Mouse (Mus musculus): ENCODE results near the gene Lpar1. TPM values are rescaled to one million over a fixed set of nuclear protein-coding genes. Genes with fewer than 3 reads are reported as not detected.
A peak's percentile ranks its signal among the peaks of the same experiment; 100 is the strongest.

Lpar1 gene
- total RNA-seq, 4 experiments from 2014 or later: 19.7 to 27.2 (median 22.5) TPM

DNA sequence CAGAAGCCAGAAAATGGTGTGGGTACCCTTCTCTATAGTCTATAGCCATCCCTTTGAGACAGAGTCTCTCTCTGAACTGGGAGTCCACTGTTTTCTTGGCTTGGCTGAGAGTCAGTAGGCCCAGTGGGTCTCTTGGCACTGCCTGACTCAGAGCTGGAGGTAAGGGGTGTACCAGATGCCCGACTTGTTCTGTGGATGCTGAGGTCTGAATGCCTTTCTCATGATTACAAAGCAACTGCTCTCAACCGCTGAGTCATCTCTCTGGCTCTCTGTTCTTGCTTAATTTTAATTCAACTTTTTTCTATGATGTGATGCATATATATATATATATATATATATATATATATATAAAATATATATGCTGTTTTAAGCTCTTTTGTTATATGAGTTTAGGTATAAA is 91.1 kb downstream of the Lpar1 start:
- DNase-seq (ENCODE audit: low spot score in 2 of 2): peak in 1 of 2 experiments; percentile 40

DNA sequence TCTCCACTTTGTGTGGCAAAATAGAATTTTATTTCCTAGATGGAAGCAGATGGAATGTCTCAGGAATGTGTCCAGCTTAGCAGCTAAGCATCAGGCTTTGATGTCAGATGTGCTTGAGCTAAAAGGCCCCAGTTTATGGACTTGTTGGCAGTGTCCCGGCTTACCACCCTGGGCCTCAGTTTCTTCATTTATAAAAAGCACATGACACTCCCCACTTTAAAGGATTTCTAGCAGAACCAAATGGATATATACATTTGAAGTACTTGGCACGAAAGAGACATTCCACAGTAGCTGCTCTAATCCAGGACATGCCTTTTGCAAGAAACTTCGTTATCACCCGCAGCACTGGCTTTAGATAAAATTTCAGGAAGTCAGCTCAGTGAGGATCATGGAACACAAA is 100.4 kb downstream of the Lpar1 start:
- DNase-seq (ENCODE audit: low spot score in 2 of 2): no peak

DNA sequence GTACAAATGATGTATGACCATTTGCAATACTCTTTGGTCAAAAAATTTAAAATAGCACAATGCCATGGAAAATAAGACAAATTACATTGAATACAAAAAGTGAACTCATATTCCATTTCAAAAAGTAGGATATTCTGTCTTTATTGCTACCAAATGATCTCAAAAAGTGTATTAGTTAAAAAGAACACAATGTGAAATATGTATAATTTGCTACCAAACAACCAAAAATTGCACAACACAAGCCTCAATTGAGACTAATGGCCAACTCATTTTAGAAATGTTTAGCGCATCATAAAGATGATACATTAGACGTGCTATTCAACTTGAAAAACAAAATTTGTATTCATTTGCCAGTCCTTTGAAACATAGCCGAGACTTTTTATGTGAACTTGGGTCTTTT is 104.9 kb downstream of the Lpar1 start:
- DNase-seq (ENCODE audit: low spot score in 2 of 2): no peak

DNA sequence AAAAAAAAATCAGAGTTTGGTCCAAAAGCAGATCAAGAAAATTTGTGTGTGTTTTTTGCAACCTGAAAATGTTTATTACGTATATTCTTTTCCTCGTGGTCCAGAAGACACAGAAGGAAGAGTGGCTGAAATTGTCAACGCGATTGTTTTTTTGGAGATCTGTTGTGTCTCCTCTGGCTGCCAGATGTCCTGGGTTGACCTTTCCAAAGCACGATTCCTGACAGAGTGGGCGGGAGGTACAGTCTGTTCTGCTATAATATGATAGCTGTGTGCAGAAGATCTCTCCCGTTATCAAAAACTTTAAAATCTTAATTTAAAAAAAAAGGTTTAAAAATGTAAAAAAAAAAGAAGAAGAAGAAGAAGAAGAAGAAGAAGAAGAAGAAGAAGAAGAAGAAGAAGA is 105.9 kb downstream of the Lpar1 start:
- DNase-seq (ENCODE audit: low spot score in 2 of 2): peak in 1 of 2 experiments; percentile 41

DNA sequence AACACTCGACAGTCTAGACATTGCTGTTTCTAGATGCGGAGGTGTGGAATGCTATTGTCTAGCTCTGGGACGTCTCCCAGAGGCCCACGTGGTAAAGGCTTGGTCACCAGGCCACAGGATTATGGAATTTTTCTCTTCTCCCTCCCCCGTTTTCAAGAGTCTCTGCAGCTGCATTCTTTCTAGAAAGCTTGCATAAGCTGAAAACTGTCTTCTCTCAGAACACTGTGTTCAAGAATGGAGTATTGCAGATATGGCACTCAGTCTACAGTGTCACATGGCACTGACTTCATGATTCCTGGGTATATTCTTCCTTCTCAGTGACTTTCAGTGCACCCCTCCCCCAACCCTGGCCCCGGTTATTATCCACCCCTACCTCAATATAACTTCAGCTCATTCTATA is 107.9 kb downstream of the Lpar1 start:
- DNase-seq (ENCODE audit: low spot score in 2 of 2): no peak

DNA sequence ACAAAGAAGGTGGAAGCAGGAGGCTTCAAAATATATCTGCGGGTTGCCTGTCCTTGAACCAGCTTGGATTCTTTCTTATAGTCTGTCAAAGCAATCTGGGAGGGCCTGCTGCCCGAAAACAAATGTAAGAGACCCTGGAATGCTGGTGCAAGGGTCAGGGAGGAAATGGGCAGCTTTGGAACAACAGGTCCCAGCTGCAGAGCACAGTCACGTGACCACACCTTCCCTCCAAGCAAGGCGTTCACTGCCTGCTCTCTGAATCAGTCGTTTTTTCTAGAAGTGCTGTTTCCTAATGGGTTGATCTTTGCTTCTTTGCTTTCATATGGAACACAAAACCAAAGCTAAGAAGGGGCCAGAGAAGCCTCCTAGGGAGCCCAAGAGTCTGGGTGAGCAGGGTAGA is 111.4 kb downstream of the Lpar1 start:
- no peak for DNase-seq (ENCODE audit: low spot score in 2 of 2)

DNA sequence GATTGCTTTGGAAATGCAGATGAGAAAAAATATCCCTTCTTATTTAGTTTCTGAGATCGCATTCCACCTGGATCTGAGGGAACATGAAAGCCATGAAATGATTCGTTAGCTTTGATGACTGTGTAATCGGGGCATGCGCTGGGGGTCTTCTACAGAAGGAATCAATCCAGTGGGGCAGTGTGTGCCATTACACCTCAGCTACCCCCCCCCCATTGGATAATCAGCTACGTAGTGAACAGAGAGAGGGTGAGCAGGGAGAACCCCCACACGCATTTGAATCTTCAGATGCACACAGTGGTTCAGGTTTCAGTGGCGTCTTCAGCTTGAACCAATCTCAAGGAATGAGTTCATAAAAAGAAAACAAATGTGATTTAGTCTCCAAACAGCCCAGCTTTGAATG is 115.0 kb downstream of the Lpar1 start:
- no peak for DNase-seq (ENCODE audit: low spot score in 2 of 2)

DNA sequence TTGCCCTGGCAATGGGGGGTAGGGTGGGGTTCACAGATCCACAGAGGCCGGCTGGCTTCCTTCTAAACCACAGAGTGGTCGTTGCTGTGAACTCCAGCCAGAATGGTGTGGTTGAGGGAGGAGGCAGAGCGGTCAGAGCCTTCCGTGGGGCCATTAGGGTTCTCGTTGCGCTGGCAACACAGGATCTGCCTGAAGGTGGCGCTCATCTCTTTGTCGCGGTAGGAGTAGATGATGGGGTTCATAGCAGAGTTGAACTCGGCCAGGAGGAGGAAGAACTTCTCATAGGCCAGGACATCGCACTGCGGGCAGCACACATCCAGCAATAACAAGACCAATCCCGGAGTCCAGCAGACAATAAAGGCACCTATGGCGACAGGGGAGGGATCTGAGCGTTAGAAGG is 116.4 kb downstream of the Lpar1 start:
- DNase-seq (ENCODE audit: low spot score in 2 of 2): no peak

DNA sequence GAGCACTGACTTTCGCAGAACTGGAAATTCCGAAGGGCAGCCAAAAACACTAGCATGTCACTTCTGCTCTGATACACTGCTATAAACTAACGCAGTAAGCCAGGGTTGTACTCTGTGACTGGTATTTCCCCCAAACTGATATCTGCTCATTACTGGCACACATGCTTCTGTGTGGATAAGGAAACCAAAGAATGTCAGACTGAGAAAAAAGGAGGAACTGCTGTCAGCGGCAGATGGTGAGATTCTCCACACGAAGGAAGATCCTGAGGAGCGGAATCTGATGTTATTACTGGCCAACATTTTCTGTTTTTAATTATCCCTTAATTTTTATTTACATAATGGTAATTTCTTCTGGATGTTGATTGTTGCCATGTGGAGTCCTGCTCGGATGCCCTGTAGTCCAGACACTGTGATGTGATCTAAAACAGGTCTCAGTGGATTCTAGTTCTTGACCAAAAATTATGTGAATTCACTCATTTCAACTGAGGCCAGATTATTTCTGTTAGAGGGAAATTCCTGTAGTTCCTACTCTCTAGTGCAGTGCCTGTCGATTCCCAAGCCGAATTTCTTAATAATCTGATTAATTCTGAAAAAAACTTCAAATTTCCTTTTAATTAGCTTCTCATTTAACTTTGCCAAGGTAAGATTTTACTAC is 130.3 kb downstream of the Lpar1 start:
- no peak for DNase-seq (ENCODE audit: low spot score in 2 of 2)

DNA sequence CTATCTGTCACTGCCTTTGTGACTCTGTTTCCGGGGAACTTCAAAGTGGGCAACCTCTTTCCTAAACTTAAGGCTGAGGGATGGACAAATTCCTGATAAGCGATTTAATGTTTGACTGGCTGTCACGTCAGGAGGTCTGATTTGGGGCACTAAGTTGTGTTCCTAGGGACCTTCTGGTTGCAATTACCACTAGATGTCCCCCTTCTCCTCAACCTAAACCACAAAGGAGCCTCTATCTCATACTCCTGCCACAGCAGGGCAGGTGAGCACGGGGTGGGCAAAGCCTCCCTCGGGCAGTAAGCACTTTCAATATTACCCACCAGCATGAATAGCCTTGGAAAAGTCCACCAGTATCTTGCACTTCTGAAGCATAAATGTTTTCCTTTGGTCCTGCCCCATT is 134.5 kb downstream of the Lpar1 start:
- DNase-seq (ENCODE audit: low spot score in 2 of 2): no peak

DNA sequence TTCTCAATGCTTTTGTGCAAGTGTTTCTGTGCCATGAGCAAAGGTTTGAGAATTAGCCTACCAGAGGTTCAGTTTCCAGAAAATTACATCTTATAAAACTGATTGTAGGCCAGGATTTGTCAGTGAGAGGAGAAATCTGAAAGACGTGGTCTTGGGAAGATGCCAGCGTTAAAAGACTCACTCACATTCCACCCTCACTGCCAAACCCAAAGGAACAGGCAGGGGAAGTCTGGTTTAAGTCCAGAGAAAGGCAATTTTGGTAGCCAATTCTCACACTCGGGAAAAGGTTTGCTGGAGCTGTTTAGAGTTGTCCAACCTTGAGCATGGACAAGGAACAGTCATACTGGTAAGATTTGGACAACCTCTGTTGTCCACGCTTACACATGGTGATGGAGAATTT is 136.4 kb downstream of the Lpar1 start:
- no peak for DNase-seq (ENCODE audit: low spot score in 2 of 2)

DNA sequence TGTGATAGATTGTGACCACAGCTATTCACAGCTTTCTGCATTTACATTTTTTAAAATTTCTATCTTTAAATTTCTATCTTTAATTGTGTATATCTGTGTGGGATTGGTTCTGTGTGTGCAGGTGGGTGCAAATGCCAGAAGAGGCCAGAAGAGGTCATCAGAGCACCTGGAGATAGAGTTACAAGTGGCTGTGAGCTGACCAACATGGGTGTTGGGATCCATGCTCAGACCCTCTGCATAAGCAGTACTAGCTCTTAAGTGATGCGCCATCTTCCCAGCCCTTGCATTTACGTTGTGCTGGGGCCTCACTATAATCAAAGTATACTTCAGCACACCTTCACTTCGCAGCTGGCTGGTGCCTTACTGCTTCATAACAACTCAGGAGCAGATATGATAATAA is 138.2 kb downstream of the Lpar1 start:
- DNase-seq (ENCODE audit: low spot score in 2 of 2): no peak

DNA sequence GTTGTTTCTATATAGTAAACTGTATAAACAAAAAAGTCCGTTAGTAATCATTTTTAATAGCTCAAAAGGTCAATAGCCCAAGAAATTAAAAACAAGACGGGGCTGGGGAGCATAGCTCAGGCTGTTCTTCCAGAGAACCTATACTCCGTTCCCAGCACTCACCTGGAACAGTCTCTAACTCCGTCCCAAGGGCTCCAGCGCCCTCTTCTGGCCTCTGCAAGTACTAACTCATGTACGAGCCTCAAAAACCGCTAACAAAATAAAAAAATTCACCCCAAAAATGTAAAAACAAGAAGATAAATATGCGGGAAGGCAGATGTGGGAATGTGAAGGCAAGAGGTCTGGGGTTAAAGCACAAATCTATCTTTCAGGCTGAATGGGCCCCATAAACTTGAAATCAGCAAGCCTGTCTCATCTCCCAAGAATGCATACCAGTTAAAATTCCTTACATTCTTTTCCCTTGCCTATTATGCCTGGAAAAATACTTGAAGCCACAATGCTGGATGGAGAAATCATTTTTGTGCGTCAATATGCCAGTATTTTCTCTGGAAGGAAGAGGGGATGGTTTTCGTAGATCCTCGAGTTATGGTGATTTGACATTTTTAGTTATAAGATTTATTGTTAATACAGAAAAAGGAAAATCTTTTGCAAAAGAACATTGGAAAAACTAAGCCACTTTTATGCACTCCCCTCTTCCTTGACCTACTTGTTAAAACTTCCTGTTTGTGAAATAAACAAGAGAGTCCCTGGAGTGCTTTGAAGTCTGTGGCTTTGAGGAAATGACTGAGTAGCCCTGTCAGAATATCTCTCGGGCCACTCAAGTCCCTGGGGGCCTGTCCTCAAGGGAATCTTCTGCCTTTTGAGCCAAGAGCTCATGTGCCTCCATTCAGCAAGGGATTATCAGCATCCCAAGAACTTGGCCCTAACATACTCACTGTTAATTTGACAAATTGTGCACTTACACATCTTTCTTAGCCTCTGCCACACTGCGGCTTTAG is 140.2 kb downstream of the Lpar1 start:
- DNase-seq (ENCODE audit: low spot score in 2 of 2): no peak

DNA sequence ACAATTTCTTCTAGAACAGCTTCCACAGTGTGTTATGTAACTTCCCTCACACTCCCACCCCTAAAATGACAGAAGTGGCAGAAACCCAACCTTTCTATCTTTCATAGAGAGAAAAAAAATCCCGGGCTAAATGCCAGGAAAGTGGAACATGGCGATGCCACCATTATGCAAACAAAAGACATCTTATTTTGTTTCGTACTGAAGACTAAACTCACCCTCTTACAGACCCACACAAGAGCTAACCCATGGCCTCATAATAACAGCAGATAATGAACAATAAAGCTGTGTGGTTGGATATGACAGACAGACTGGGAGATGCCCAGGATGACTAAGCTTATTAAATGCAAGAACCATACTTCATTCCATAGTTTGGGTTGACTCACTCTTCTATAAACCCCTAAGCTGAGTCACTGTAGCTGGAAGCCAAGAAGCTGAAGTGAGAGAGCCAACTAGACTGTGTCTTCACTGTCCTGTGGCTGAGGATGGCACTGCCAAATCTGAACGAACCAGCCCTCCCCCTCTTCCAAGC is 151.7 kb downstream of the Lpar1 start:
- DNase-seq (ENCODE audit: low spot score in 2 of 2): peak in 1 of 2 experiments; percentile 78

DNA sequence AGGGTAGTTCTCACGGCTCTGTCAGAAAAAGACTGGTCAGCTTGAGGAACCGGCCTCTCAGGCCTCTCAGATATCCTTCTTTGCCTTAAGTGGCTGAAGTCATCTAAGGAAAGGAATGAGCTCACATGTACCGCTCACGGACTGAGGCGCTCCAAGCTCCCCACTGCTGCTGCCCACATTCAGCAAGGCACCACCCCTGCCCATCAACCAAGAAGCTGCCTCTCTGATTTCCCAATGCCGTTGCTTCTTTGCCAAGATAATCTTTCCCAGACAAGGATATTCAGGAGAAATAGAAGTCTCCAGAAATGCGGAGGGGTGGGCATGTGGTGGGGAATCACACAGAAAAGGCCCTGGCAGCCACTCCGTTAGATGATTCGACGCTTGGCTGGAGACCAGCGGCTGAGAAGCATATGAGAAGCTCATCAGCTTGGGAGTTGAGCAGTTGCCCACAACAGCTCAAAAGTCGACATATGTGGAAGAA is 152.8 kb downstream of the Lpar1 start:
- DNase-seq (ENCODE audit: low spot score in 2 of 2): peak; percentile 44 to 89

Small RNA genes lying within 50 kb of the gene (microRNA-seq; reads per million reads assigned to microRNA genes)
- gene Mir3095: 0 to 0.22 reads per million in 2 experiments

Other genes with a start within 250 kb of the Lpar1 start
- gene Olfr267, start 233.8 kb upstream of the Lpar1 start, total RNA-seq (2022): under 1 TPM in 3 of 4 experiments, not detected in 1; 0.24 to 0.46 (median 0.33) TPM